Mouse (Mus musculus) megakaryocyte, adult 5-6 weeks (primary cell): ENCODE results near the gene F5. TPM values are rescaled to one million over a fixed set of nuclear protein-coding genes. Genes with fewer than 3 reads are reported as not detected.

ENCODE experiments used
- ATAC-seq: 2 replicates; pipeline ENCODE4 v1.8.0; 2016; ENCODE audit warnings: mild to moderate bottlenecking, inconsistent platforms; ENCODE audit not compliant: poor library complexity, severe bottlenecking
- total RNA-seq, 2 experiments: library from RNA; stranded (forward) in 1 of 2; stranded (reverse) in 1 of 2; fragments of 153-499, 151-499 nt in 1 of 2; fragments of 221-1000, 200-1000 nt in 1 of 2; gene quantifications; 2 replicates each; pipeline versions ENCODE4 v1.2.3 to v1.2.4; 2015 to 2017

Gene F5
- 40.5 and 46.2 TPM in 2 replicates for total RNA-seq (2015)
- total RNA-seq (2017): 29.2 and 38.5 TPM in 2 replicates

- ATAC-seq: peak; percentile 55
These were observed at the start of gene F5 for GRCm38 (mm10) chr1:164151387-164152088. TSS of gene F5 (plus strand) at chr1:164151838.

GRCm38 (mm10) chr1:164109763-164110162 lies 41.9 kb upstream of the F5 start:
- no peak for ATAC-seq

- ATAC-seq: peak; percentile 51
These were observed 40.9 kb upstream of the F5 start for GRCm38 (mm10) chr1:164110591-164111329.

GRCm38 (mm10) chr1:164114280-164114679 lies 37.4 kb upstream of the F5 start:
- no peak for ATAC-seq

GRCm38 (mm10) chr1:164114947-164115493 lies 36.6 kb upstream of the F5 start, which contains the start of gene Selp:
TSS of gene Selp (plus strand) at chr1:164115264.
- peak; percentile 30; the same call in 1 of the 2 replicates for ATAC-seq

GRCm38 (mm10) chr1:164115647-164116046 lies 36.0 kb upstream of the F5 start:
- ATAC-seq: no peak

GRCm38 (mm10) chr1:164117869-164118268 lies 33.8 kb upstream of the F5 start:
- ATAC-seq: no peak

- ATAC-seq: no peak
These were observed 31.5 kb upstream of the F5 start for GRCm38 (mm10) chr1:164119892-164120776.

GRCm38 (mm10) chr1:164120777-164121158 lies 30.9 kb upstream of the F5 start:
- no peak for ATAC-seq

GRCm38 (mm10) chr1:164123836-164124235 lies 27.8 kb upstream of the F5 start:
- no peak for ATAC-seq

GRCm38 (mm10) chr1:164130013-164130412 lies 21.6 kb upstream of the F5 start:
- no peak for ATAC-seq

GRCm38 (mm10) chr1:164132609-164133008 lies 19.0 kb upstream of the F5 start:
- ATAC-seq: no peak

GRCm38 (mm10) chr1:164134101-164134500 lies 17.5 kb upstream of the F5 start:
- no peak for ATAC-seq

GRCm38 (mm10) chr1:164135360-164135759 lies 16.3 kb upstream of the F5 start:
- peak; percentile 78 for ATAC-seq

GRCm38 (mm10) chr1:164135960-164136359 lies 15.7 kb upstream of the F5 start:
- peak; percentile 68 for ATAC-seq

GRCm38 (mm10) chr1:164136636-164137035 lies 15.0 kb upstream of the F5 start:
- ATAC-seq: no peak

- ATAC-seq: peak; percentile 47
These were observed 13.1 kb upstream of the F5 start for GRCm38 (mm10) chr1:164138365-164139130.

- no peak for ATAC-seq
These were observed 12.2 kb upstream of the F5 start for GRCm38 (mm10) chr1:164139464-164139863.

GRCm38 (mm10) chr1:164149083-164149482 lies 2.6 kb upstream of the F5 start:
- peak; percentile 60 for ATAC-seq

GRCm38 (mm10) chr1:164152836-164153235 lies 1.2 kb downstream of the F5 start:
- peak; percentile 67 for ATAC-seq
